Mouse (Mus musculus): ENCODE data around the gene Gtsf1.

Gtsf1 gene

GRCm38 (mm10) chr15:103377752-103378664, 52.3 kb downstream of the Gtsf1 start:
- DNase-seq (ENCODE audit: low spot score in 2 of 2), result no peak

DNA sequence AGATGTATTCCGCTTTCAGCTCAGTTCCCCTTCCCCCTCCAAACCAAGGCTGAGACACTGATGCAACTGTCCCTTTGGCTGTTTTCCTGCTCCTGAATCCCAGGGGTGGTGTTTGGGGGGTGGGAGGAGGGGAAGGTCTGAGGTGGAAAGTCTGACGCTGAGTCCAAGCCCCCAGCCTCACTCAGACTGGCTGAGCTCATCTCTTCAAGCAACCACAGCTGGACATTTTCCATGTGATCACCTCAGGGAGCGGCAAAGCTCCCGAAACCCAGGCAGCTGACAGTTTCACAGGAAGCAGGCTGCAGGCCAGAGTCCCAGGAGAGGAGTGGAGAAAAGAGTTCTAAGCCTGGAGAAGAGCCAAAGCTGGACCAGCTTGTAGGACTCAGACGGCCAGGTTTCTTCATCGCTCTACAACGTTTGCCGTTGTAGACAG, 53.4 kb downstream of the Gtsf1 start:
- no peak for DNase-seq (ENCODE audit: low spot score in 2 of 2)

DNA sequence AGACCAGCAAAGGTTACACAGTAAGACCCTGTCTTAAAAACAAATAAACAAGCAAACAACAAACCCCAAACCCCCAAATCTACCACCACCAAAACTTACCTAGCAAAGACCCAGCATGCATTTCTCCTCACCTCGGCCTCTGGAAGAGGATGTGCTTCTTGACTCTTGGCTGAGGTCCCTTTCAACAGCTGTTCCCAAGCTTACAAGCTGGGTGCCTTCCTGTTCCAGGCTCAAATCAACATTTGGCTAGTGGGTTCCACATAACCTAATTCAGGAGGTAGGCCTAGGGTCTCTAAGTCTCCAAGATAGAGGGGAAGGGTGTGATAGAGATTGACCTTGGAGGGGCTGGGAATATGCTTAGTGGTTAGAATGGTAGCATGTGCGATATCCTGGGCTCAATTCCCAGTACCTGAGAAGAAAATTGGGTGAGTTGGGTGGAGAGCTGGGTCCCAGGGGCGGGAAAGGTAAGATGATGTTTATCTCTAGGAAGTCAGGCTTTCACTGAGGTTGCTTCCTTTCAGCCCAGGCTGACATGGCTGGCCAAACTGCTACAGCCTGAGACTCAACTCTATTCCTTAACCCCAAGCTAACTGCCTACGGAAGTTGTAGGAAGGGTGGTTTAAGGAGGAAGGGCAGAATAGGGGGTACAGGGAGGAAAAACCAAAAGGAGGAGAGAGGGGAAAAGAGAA, 55.0 kb downstream of the Gtsf1 start:
- DNase-seq (ENCODE audit: low spot score in 2 of 2), result no peak

GRCm38 (mm10) chr15:103372461-103372860, 57.8 kb downstream of the Gtsf1 start:
- no peak for DNase-seq (ENCODE audit: low spot score in 2 of 2)

DNA sequence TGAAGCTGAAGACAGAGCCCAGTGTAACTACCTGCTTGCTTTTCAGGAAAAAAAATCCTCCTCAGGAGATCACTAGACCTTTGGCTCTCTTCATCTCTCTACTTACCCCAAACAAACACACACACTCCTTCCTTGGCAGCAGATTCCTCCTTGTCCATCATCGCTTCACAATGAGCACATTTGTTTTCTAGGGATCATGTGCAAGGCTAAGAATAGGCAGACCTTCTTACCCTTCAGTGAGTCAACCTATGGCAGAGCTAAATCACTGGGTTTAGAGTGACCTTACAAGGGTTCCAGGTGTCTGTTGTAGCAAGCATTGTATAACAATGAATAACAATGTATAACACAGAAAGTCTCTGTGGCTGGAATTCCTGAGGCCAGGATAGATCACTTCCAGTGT, 58.5 kb downstream of the Gtsf1 start:
- DNase-seq (ENCODE audit: low spot score in 2 of 2), result no peak

GRCm38 (mm10) chr15:103371208-103371607, 59.1 kb downstream of the Gtsf1 start:
- DNase-seq (ENCODE audit: low spot score in 2 of 2), result no peak

GRCm38 (mm10) chr15:103370462-103370861, 59.8 kb downstream of the Gtsf1 start:
- no peak for DNase-seq (ENCODE audit: low spot score in 2 of 2)

- no peak for DNase-seq (ENCODE audit: low spot score in 2 of 2)
Measured at GRCm38 (mm10) chr15:103369123-103369522, 61.1 kb downstream of the Gtsf1 start.

DNA sequence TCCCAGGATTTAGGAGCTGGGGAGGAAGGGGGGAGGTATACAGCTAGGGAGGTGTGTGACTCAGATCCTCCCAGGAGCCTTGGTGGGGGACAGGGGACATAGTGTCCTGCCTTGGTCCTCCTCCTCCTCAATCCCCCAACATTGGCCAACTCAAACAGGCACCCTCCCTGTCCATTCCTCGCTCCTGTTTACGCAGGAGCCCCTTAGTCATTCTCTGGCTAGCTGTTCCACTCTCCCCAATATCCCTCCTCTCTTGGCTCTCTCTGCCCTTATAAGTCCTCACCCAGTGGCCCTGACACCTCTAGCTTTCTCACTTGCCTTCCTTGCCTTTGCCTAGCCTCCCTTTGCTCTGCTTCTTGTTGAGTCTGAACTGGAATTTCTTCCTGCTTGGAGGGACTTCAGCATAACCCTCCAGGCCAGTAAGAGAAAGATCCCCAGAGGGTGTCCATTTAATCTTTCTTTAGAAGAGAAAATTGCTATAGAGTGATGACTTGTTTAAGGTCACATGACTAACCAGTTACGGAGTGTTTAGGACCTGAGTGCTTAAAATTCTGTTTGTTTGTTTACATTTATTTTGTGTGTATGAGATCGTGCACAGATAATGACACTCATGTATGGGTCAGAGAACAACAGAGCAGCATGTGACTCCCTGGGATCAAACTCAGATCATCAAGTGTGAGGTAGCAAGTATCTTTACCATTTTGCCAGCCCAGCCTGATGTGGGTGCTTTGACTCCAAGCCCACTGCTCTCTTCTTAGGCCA, 61.9 kb downstream of the Gtsf1 start:
- no peak for DNase-seq (ENCODE audit: low spot score in 2 of 2)

DNA sequence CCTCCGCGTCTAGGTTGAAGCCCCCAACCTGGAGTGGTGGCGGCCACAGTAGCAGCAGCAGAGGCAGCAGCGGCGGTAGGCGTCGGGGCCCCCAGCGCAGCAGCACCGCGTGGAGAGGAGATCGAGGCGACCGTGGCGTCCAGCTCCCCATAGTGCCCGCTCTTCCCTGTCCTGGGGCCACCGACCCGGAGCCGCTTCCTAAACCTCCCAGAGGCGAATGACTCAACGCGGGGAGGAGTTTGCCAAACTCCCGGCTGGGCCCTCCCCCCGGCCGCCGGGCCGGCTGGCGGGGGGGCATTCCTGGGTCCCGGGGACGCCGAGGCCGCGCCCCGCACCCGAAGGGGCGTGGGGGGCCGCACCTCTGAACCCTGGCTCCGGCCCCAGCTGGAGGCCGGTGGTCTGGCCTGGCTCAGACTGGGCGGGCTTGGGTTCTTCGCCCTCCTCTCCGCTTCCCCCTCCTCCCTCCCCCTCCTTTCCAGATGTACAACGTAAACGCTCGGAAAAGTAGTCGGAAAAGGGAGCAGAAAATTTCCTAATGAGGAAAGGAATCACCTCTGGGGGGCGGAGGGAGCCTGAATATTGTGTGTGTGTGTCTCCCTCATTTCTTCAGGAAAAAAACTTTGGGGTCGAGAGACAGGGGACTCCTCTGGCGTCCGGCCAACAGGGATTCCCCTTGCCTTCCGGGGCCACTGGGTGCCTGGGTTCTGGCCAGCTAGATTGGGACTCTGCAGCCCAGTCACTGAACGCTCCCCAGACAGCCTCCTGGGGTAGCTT, 63.7 kb downstream of the Gtsf1 start, which contains the start of gene Itga5:
Gene Itga5, minus strand, starts transcription at position 388 of the 774 bp plus-strand sequence.
- peak in 1 of 2 experiments; percentile 16 for DNase-seq (ENCODE audit: low spot score in 2 of 2)

DNA sequence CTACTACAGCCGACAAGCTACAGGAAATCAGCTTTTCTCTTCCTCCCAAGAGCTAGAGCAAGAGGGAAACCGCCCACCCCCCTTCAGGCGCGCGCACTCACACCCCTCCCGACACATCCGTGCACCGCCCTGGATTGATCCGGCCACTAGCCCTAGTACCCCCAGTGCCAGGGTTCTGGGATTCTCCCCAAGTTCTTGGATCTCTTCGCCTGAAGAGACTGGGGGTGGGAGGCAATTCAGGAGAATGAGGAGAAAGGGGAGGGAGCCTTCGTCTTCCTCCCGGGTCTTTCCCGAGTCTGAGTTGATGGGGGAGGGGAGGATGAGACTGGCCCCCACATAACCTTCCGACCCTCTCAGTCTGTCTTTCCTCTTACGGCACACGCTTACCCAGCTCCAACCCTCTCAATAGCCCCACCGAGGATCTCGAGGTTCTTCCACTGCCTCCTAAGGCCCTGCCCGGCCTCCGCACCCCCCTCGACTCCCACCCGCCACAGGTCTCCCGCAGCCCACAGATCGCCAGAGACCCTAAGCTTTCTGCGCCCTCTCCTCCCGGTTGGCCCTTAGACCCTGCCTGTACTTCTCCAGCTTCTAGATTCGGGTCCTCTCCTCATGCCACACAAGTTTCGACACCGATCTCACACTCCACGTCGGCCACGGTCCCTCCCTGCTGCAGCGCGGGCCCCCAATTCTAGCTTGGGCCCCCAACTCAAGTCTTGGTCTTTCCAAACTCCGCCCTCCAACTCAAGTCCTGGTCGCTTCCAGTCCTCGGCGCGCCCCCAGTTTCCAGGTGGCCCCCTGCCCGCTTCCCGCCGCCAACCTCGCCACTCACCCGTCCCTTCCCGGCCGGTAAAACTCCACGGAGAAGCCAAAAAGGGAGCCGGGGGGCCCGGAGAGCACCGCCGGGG, 64.5 kb downstream of the Gtsf1 start:
- DNase-seq (ENCODE audit: low spot score in 2 of 2), result no peak

GRCm38 (mm10) chr15:103364761-103365160, 65.5 kb downstream of the Gtsf1 start:
- no peak for DNase-seq (ENCODE audit: low spot score in 2 of 2)

- no peak for DNase-seq (ENCODE audit: low spot score in 2 of 2)
Measured at GRCm38 (mm10) chr15:103363809-103364208, 66.5 kb downstream of the Gtsf1 start.

GRCm38 (mm10) chr15:103362950-103363349, 67.3 kb downstream of the Gtsf1 start:
- no peak for DNase-seq (ENCODE audit: low spot score in 2 of 2)

- no peak for DNase-seq (ENCODE audit: low spot score in 2 of 2)
Measured at GRCm38 (mm10) chr15:103362333-103362732, 67.9 kb downstream of the Gtsf1 start.

DNA sequence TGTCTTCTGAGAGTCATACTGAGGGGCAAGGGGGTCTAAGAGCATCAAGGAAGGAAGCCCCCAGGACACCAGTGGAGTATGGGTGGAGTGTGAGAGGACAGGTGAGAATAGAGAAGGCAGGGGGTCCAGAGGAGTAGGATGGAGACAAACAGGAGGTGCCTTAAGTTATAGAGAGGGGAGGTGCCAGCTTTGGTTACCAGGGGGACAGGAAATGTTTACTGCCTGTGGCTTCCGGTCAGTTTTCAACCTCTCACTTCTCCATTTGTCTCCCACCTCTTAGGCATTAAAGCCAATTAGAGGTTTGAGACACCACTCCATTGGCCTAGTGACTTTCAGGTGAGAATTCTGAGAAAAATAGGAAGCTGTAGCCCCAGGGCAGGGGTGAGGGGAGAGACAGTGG, 69.0 kb downstream of the Gtsf1 start:
- DNase-seq (ENCODE audit: low spot score in 2 of 2), result no peak

DNA sequence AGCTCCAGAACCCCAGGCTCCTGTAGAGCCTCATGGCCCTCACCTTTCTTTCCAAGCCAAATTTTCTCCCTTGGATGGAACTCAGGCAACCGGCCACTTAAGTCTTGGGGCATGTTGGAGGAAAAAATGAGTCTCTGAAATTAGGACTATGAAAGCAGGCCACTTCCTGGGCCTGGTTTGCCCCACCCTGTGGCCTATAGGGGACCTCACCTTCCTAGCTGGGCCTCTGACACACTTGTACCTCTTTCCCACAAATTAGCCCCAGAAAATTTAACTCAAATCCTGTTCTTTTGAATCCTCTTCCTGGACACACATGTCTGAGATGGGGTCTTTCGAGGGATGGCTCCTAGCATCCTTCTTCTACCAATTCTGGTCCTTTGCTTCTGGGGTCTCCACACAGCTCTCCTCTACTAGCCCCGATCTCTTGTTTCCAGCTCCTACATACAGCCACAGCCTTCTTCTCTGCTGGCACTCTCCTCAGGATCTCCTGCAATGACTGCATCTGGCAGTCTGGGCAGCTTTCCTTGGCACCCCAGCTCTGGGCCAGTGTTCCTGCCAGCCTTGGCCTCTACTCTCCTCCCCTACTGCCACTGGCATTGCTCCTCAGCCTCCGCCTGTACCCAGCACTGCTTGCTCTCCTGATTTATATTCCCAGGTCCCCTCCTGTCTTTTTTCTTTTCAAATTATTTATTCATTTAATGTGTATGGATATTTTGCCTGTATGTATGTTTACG, 70.2 kb downstream of the Gtsf1 start:
- no peak for DNase-seq (ENCODE audit: low spot score in 2 of 2)

DNA sequence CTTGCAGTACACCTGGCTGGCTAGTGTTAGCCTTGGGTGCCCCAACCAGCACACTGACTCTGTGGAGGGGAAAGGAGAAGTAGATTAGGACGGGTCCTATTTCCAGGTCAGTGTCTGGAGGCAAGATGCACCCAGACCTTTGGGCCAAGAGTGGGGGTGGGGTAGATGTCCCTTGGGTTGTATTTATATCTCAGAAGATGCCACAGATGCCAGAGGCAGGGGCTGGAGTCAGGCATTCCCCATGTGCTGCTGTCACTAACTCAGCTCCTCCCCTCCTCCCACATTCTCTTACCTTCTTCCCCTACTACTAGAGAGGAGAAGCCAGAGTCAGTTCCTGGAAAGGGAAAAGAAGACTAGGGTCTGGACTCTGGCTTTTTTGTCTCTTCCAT, 71.2 kb downstream of the Gtsf1 start:
- DNase-seq (ENCODE audit: low spot score in 2 of 2), result no peak

DNA sequence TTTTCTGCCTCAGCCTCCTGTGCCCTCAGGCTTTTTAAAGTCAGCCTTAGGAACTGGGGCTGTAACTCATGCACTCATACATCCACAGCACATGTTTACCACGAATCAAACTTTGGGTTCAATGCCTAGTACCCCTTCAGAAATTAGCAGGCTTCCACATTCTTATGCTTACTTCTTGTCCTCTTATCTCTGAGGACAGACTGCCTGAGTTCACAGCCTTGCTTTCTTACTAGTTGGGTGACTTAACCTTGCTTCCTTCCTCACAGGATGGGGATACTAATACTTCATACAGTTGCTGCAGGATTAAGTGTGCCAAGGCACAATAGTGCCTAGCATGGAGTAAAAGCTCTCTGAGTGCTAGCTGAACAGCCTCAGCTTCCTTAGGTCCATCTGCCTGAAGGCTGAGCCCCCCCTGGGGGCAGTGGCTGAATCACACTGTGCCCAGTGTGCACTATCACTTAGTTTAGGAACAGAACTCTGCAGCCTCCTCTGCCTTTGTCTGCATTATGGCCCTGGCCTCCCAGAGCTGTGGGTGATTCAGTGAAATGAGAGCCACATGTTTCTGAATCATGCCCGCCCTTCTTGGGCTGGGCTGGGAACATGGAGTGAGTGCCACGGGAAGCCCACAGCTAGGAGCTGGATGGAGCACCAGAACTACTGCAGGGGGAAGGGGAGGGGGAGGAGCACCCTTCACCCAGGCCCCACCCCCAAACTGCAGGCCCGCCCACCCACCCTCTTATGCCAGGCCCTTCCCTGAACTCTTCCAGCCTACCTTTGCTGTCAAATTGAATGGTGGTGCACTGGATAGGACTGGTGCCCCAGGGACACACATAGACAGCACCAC, 71.8 kb downstream of the Gtsf1 start:
- no peak for DNase-seq (ENCODE audit: low spot score in 2 of 2)

Measured in spleen, postnatal 14 days (tissue).